Mouse (Mus musculus) cerebellum, postnatal 10 days (tissue): ENCODE data around the gene Adck2.
A peak's percentile ranks its signal among the peaks of the same experiment; 100 is the strongest.

Source experiments
- DNase-seq, 2 experiments: peaks; one replicate each; pipeline ENCODE4 v3.0.0; 2021; ENCODE audit warnings: mixed read lengths in 2 of 2

The Adck2 gene

DNA sequence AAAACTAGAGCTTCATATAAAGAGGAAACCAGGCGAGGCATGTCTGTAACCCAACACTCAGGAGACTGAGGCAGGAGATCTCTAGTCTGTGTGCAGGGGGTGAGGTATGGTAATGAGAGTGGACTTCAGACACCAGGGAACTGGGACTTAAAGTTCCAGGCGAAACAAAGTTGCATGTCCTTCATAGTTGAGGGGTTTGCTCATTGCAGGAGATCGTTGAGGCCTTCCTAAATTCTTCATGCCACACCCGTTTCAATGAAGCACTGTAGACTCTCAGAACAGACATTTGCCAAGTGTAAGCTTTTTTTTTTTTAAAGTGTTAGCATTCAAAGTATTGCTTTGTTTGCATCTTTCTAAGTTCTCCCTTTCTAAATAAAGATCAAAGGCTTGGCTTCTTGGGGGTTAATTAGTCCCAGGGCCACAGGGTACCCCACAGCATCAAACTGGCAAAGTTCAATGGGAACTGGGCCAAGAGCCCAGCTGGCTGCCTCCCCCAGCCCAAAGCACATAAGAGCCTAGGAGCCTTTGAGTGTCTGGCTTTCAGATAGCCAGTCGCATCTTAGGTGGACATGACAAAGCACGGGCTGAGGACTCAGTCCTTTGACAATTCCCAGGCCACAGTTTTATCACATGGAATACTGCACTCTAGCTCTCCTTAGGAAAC, 14.3 kb upstream of the Adck2 start:
- peak; percentile 43 to 63 for DNase-seq

DNA sequence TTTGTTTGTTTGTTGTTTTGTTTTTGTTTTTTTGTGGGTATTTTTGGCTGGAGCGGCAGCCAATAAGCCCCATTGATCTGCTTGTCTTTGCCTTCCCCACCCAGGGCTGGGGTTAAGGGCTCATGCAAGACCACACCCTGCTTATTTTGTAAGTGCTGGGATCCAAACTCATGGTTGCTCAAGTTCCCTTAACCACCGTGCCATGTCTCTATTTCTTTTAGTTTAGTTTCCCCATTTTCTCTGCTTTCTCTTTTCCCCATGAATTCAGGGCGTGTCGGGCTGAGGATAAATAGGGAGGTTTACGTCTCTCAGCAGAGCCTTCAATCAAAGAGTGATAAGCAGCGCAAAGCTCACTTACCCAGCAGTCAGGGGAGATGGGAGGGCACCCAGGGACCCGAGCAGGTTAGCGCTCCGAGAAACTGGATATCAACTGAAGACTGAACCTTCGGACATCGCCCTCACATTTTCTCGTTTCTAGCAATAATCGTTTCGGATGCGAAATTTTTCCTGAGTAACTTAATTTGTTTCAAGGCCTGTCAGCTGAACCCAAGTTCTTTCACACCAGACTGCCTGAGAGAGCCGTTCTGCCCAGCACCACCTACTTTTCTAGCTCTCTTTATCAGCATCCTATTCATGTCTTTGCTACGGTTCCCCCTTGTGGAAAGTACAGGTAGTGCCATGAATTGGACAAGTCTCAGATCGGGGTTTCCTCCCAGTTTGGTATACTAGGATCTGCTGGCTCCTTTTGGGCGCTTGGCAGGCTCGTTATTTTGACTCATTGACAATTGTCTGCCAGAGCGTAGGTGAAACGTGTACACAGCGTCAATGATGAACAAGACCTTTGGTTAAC, 11.3 kb upstream of the Adck2 start:
- peak; percentile 89 to 92 for DNase-seq

DNA sequence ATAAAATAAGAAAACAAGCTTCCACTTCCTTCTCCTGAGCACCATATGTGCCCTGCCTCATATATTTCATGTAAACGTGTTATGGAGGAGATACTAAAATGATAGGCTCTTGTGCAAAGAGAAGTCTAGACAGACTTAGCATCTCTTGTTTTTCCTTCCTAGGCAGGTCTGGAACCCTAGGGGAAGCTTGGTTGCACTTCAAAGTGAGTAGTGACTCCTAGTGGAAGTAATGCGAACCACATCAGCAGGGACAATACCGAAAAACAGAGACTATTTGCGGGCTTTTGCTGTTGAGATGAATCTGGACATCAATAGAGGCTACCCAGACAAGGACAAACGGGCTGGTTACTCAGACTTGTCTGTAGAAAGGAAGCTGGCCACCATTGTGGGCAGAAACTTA, 6.1 kb upstream of the Adck2 start:
- DNase-seq: peak; percentile 61 to 77

DNA sequence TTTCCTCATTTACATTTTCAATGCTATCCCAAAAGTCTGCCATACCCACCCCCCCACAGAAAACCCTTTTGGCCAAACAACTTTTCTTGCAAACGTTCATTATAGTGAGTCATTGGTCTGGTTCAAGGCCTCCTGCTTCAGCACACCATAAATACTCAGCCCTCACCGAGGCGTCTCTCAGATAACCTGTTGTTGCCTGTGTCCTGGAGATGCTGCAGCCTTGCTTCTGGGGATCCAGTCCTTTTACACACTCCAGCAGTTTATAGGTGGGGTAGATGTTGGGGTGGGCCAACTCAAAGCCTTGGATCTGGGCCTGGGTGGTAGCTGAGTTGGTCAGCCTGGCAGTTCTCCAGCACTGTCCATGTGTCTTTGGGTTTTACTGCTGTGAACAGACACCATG, 3.2 kb upstream of the Adck2 start:
- no peak for DNase-seq

- peak in 1 of 2 experiments; percentile 61 for DNase-seq
These were observed 839 bp downstream of the Adck2 start for GRCm38 (mm10) chr6:39574555-39574869.

DNA sequence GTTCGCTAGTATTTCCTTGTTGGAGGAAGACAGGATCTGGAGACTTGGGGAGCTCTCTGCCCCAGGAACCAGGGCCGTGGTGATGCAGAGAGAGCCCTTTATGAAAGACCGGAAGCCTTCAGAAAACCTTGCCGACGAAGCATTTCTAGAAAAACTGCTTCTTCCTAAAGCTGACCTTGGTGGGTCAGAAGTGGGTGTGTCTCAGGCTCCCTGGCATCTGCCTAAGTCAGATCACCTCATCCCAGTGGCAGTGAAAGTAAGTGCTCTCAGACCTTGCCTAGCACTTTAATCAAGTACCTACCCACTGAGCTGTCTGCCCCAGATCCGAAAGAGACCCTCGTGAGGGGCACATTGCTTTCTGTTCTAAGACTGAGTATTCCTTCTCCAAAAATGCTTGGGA, 1.3 kb downstream of the Adck2 start:
- no peak for DNase-seq

DNA sequence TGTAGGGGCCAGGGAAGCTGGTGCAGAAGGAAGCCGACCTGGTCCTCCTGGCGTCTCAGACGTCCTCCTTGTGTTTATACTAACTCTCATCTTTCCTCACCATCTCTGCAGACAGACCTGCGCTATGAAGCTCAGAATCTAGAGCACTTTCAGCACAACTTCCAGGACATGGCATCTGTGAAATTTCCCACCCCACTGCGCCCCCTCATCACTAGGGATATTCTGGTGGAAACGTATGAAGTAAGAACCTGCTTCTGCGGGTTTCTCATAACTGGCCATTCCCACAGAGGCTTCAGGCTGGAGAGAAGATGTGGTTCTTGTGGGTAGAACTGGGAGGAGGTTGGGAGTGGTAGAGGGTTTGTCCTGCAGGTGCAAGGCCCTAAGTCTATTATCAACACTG, 5.9 kb downstream of the Adck2 start:
- no peak for DNase-seq

DNA sequence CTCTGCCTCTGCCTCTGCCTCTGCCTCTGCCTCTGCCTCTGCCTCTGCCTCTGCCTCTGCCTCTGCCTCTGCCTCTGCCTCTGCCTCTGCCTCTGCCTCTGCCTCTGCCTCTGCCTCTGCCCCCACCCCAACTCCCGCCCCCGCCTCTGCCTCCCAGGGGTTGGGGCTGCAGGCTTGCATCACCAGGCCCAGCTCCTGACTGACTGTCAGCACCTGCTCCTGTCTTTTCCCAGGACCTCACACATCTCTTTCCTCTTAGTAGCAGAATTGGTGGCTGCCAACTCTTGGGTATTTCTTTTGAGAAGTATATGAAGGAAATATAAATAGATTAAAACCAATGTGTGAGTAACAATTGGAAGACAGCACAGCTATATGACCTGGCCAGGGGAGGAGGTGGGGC, 6.9 kb downstream of the Adck2 start:
- no peak for DNase-seq

GRCm38 (mm10) chr6:39581087-39581784, 7.6 kb downstream of the Adck2 start:
- no peak for DNase-seq

DNA sequence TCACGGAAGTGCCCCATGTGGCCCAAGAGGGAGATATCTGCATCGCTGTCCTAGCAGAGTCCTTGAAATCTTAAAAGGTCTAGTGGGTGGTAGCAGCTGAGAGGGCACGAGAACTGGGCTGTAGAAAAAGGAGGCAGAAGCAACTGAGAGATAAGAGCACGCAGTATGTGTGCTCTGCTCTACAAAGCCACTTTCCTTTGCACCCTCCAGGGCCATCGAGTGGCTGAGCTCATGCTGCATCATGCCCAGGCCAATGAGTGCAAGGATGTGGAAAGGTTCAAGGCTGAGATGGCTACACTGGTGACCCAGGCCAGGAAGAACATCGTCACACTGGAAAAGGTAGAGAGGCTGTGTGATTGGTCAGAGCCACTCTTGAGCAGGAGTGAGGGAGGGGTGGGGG, 11.8 kb downstream of the Adck2 start, which contains the start of gene Gm42420:
Gene Gm42420, plus strand, starts transcription at position 237 of the 400 bp plus-strand sequence.
- DNase-seq: no peak

- no peak for DNase-seq
These were observed 17.8 kb downstream of the Adck2 start for GRCm38 (mm10) chr6:39591481-39591880.

GRCm38 (mm10) chr6:39592401-39593214, 18.9 kb downstream of the Adck2 start, which contains the start of gene Ndufb2:
Gene Ndufb2 (plus strand): TSS chr6:39592574.
- DNase-seq: peak; percentile 98

DNA sequence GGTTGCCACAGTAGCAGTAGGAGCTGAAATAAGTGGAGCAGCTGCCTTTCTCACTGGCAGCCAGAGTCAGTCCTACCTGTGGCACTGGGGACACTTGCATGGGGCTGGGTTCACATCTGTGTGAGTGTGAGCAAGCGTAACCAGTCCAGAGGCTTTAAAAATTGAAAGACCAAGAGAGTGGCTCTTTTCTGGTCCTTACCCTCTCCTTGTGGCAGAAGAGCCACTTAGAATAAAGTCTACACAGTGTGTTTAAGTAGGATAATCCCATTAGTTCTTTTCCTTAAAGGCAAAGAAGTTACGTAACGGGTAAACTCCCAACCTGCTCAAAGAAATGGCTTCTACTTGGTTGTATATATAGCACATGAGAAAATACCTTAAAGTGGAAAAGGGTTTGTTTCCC, 27.2 kb downstream of the Adck2 start:
- DNase-seq: no peak

DNA sequence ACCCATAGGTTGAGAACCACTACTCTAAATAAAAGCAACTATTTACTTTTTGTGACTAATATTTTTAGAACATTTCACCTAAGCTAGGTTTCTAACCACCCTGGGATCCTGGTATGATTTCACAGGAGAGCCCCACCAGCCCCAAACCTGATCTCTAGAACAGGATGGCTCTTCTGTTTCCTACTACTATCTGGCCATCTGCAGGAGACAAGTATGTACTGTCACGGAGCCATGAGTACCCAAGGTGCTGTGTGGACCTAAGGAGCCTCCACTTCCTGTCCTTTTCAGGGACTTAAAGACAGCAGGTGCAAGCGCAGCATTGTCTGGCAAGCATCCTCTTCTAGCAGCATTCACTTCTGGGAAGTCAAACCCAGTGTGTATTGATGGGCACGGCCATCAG, 28.2 kb downstream of the Adck2 start:
- no peak for DNase-seq

- DNase-seq: no peak
These were observed 30.9 kb downstream of the Adck2 start for GRCm38 (mm10) chr6:39604565-39604964.

DNA sequence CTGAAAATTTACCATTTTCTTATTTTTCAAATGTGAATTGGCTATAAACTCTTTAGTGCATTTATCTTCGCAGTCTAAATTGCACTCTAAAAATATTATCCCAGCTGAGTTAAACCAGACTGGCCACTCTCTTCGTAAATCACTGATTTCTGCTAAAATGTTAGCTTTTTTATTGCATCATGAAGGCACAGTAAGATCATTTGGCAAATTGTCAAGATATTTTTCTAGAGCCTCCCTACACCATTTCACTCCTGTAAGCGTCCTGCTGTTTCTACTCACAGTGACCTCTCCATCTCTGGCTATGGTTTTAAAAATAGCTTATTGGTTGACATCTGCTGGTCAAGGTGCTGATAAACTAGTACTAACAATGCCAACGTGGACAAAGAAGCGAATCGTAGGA, 32.4 kb downstream of the Adck2 start:
- no peak for DNase-seq

DNA sequence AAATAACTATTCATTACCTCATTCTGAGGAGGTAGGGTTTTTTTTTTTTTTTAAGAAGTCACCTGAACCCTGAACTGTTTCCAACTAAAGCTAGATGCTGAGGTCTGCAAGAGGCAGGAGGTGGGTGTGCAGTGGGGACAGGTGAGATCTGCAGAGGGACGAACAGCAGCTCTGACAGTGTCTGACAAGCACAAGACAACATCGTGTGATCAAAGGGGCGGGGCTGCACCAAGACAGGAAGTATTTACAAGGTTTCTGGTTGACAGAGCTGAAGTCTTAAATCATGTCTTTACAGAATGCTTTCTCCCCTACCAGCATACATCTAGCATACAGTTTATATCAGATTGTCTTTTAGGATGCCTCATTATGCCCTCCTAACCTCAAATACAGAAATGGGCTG, 33.2 kb downstream of the Adck2 start:
- DNase-seq: no peak

DNA sequence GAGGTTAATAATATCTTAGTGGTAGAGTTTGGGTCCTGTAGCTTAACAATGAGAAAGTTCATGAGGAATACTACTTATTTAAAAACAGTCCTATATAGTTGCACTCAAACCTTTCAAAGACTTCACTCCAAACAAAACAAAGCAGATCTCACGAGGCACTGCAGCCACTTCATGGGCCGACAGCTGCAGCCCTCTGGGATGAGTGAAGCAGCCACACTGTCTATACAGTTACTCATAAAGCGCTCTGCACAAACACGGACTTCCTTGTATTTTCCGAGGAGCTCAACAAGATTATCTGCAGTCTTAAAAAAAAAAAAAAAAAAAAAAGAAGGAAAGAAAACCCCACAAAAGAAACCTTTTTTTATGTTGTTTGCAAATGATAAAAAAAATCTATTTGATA, 33.7 kb downstream of the Adck2 start:
- no peak for DNase-seq

DNA sequence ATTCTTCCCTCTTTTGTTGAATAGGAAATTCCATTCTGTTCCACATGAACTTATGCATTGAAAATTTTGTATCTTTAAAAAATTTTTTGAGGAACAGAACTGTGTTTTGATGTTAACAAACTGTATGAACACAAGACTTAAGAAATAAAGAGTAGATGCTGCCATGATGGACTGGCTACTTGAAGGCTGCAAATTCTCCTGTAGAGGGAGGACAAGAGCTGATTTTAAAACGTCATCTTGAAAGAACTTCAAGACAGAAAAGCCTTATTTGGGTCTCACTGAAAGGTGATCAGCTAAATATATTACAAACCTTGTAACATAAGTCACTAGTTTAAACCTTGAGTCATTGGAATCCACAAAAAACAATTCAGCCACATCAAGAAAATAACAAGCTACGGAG, 36.5 kb downstream of the Adck2 start:
- DNase-seq: no peak

- no peak for DNase-seq
These were observed 37.6 kb downstream of the Adck2 start for GRCm38 (mm10) chr6:39611296-39611695.
